Mouse (Mus musculus) layer of hippocampus, adult 18-20 months (tissue): ENCODE results near the gene Kif26b. TPM values are rescaled to one million over a fixed set of nuclear protein-coding genes. Genes with fewer than 3 reads are reported as not detected.

ENCODE experiments used
- DNase-seq, 2 experiments: peaks; one replicate each; pipeline ENCODE4 v3.0.0; 2022; ENCODE audit warnings: low spot score in 2 of 2
- total RNA-seq, 2 experiments: library from RNA; stranded (reverse); gene quantifications; 2 replicates each; pipeline ENCODE4 v1.2.3; 2021

Kif26b gene
- total RNA-seq, 2 experiments from 2014 or later: 18.9 to 20.7 TPM

DNA sequence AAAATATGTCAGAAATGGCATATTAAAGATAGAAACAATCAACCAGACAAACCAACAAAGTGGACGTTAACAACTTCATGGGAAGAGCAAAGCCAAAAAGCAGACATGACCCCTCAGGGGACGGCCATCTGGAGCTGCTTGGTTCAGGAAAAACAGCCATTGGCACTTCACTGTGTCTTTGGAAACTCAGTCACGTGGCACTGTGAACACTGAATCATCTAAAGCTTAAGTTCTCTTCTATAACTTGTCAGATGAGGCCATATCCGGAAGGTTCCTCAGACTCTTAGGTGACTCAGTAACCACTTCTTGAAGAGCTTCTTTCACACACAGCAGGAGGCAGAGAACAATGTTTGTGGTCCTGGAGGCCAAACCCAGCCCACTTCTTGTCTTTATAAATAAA, 126.6 kb downstream of the Kif26b start:
- DNase-seq: no peak

DNA sequence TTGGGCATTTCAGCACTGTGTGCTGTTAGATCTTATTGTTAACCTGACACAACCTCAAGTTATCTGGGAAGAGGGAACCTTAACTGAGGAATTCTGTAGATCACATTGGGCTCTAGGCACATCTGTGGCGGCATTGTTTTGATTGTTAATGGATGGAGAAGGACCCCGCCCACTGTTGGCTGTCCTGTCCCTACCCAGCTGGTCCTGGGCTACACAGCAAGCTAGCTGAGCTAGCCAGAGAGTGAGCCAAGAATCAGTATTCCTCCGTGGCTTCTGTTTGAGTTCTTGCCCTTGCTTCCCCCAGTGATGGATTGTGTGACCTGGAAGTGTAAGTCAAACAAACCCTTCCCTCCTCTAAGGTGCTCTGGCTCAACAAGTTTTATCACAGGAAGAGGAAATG, 132.1 kb downstream of the Kif26b start:
- DNase-seq: no peak

DNA sequence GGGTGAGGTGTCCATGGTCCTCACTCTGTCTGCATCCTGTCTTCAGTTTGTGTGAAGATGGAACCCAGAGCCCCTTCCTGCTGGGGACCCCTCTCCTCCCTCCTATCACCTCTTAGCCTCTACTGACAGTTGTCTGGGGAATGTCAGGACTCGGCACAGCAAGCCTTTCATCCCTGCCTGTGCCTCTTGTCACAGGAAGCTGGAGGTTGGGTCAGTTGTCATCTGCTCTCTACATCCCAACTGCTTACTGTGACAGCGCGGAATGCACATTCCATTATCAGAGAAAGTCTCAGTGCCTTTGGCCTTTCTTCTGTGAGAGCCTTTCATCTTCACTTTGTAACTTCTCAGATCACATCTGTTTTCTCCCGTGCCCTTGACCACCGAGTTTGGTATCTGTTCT, 132.6 kb downstream of the Kif26b start:
- DNase-seq: no peak

DNA sequence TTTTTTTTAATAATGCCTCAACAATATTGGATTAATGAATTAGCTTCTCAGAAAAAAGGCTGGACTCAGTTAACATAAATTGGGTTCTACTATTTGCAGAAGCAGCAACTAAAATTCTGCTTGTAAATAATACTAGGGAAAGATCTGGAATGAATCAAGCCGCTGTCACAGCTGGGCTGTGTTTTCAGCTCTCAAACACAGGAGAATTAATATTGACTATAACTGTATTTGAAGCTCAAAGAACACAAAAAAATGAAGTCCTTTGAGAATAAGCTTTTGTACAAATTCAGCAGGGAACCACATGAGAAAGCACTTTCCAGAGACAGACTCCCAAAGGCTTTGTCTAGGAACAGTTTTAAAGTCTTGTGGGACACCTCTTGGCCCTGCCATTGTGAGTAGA, 134.6 kb downstream of the Kif26b start:
- DNase-seq: no peak

DNA sequence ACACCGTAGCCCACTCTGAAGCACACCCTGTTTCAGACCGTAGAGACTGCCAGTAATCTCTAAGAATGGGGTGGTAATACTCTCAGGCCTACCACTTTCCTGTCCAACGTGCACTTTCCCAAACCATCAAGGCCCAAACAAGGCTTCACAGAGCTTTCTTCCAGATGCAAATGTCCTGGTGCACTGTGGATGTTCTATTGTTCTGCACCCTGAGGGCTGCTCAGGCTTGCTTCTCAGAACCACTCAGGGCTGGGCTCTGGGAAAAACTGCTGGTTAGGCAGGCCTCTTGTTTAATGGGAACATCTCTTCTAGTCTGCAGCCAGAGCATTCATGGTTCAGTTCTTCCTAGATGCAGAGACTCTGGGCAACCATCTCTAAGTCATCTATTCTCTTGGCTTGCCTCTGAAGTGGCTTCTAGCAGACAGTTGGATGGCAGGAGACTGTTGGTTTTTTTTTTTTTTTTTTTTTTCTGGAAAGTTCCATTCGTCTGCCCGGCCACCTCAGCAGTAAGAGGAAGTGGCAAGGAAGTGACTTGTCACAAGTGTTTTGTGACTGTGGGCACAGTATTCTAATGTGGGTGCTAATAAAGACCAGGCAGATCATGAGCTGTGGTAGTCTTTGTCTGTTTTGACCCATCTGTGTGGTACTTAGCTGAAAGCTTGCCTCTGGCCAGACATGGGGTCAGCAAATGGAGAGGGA, 135.5 kb downstream of the Kif26b start:
- DNase-seq: no peak

DNA sequence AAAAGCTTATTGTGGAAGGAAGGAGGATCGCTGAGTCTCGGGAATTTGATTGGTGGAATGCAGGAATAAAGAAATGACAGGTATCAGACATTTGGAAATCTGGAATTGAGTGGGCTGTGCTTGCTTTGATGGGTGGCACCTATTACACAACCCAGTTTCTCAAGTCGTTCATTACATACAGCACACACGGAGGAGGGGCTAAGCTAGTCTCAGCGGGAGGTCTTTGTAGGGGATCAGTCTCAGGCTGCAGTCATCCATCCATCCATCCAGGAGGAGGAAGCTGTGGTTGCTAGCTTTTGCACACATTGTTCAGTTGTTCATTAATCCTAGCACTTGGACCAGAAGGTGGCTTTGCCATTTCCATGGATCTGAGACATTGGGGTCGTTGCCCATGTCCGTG, 137.6 kb downstream of the Kif26b start:
- no peak for DNase-seq

DNA sequence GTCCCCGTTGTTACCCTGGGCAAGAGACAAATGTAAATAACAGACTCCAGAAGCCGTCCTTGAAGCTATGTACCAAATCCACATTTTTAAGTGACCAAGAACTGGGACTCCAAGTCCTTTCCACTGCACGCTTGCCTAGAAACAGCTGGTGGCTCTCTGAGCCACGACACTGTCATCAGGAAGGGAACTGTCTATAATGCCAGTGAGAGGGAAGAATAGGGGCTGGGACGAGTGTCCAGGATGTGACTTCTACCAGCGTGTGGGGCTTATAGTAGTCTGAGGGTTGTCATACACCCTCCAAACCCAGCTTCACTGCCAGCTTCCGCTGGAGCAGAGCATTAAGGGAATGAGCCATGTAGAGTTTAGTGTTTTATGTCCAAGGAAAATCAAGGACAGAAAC, 138.9 kb downstream of the Kif26b start:
- DNase-seq: no peak

DNA sequence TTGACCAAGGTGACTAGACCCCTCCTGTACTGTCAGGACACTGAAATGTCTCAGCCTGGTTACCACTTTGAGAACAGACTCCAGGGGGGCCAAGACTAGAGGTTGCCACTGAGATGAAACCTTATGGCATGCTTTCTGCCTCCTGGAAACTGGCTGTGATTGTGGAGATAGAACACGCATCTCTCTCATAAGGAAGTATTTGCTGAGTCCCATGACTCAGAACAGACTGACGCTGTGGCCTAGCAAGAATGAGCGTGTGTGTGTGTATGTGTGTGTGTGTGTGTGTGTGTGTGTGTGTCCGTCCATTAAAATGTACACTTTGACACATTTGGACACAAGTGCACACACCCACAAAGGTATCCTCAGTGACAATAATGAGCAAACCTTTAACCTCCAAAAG, 140.0 kb downstream of the Kif26b start:
- no peak for DNase-seq

DNA sequence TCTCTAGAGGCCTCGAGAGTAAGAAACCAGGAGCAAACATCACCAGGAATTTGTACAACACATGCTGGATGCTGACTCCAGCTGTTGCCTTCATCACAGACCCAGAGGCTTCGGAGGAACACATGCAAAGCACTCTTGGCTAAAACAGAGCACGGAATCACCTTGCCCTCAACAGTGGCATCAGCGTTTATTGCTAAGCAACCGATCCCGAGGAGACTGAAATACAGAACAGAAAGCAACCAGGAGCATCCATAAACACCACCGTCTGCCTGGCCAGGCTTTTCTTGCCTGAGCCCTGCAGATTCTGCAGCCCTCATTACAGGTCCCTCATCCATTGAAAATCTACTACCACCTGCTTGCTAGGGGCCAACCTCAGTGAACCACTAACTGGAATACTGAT, 144.1 kb downstream of the Kif26b start:
- no peak for DNase-seq

DNA sequence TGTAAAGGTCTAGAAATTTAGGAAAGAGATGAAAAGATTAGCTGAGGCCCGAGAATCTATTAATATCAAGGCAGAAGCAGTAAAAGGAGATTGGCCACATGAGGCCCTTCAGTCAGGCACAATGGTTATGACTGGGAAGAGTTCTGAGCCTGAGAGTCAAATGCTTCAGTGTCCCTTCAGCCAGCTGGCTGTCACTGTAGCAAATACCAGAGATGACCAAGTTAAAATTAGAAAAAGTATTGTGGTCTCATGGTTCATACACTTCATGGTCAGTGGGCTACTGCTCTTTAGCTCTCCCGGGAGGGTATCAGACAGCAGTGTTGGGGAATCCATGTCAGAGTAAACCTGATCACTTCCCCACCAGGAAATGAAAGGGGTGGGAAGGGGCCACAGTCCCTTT, 144.6 kb downstream of the Kif26b start:
- DNase-seq: no peak

DNA sequence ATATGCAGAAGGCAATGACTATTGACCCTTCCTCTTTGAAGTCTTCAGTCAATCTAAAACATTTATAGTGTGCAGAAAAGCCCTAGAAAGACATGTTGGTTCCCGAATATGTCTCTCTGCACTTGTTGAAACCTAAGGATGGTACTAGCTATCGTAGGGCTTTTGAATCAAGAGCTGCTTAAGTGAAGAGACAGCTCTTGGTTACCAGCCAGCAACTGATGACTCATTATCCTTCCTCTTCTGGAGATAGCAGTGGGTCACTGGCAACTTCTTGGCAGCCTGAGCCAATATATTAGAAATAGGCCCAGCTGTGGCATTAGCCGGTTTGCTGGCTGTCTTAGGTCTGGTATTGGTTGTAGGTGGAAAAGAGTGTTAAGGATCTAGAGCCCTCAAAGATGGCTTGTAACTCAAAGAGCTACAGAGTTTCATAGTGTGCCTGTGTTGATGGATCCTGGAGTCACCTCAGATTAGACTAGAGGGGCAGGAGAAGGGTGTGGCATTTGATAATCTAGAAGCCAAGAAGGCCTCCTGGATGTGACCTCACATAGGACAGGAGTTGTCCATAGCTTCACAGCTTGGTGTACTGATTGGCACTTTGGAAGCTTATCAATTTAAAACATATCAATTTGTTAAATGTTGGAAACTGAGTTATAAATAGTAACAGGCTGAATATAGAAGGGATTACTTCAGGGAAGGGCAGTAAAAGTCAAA, 146.8 kb downstream of the Kif26b start:
- no peak for DNase-seq

DNA sequence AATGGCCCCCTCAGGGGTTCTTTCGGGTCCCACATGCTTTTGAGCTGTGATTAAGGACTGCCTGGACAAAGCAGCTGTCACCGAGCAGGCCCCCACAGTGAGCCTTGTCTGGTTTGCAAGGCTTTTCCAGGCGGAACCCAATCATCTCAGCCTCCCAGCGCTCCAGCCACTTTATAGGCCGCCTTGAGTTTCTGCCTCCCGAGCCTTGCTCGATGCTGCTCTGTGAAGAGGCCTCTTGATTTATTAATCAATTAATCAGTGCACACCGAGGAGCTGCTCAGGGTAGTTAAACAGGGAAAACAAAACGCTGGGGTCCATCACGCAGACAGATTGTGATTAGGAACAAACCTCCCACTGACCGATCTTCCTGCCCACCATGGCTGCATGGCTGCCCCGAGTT, 148.2 kb downstream of the Kif26b start:
- DNase-seq: no peak

DNA sequence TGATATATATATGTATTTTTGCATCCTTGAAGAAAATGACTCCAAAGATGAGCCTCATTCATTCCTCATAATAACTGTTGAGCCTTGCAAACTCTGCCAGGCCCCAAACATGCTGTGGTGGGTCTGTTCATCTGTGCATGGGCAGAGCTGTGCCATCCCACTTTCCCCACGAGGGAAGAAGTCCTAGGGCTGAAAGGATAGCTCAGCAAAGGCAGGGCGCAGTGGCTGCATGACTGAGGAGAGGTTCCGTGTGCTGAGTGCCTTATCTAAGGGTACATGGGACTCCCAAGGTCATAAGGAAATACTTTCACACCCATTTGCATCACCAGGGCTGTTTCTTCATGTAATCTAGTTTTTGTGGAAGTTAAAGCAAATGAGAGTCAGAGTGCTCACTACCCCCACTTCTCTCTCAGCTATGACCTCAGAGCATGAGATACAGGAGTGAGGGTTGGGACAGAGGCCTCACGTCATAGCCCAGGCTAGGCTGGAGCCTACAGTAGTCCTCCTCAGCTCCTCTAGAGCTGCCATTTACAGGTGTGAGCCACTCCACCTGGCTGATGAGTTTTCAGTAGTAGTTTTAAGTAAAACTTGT, 148.8 kb downstream of the Kif26b start:
- DNase-seq: no peak

DNA sequence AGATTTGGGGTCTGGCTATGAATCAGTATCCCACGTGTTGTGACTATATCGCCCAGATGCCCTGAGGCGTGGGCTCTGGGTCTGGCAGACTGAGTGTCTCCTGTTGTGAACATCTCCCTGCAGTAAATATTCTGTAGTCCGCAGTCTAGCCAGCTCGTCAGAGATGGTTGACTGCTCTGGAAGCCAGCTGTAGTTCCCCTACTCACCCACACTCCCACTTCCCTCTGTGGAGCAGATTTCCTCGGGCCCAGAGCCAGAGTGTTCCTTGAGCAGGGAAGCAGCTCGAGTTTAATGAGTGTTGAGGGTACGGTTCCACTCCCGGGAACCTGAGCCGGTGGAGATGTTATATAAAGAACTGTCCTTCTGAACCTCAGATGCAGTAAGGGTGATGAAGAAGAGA, 154.7 kb downstream of the Kif26b start:
- DNase-seq: peak; percentile 31 to 52

DNA sequence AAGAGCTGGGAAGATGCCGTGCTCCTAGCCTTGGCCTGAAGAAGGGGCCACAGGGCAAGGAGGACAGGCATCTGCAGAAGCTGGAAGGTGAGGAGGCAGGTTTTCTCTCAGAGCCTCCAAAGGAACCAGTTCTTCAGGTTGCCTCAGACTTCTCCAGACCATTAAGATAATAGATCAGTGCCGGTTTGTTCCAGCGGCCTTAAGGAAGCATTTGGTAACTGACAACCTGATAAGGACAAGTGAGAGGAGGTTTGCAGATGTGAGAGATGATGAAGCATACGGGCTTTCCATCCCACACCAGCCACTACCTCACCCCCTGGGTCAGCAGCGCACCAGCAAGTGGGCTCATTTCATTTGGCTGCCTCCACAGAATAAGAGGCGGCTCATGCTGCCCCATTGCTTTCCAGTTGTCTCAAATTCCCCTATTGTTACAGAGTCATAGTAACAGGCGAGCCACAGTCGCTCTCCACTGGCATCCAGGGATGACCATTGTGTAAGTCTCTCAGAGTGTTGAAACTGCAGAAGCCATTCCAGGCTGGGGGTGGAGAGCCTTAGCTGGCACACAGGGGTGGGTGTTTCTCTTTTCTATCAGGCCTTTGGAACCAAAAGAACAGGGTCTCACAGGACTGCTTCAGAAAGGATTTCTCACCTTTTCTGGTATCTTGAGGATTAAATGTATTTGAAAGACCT, 156.2 kb downstream of the Kif26b start:
- no peak for DNase-seq

DNA sequence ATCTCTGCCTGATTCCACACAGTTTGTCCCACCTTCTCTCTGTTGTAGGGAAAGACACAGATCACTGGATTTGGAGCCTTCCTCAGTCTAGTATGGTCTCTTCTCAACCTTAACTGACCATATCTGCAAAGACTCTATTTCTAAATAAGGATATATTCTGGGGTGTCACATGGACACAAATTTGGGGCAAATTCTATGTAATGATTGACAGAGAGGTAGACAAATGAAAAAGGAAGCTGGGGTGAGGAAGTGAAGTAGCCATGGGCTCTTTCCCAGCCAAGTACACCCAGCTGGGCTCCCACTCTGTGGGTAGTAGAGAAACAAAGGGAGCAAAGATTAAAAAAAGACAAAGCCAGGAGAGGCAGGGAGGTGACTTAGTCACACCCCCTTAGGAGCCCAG, 158.0 kb downstream of the Kif26b start:
- no peak for DNase-seq

DNA sequence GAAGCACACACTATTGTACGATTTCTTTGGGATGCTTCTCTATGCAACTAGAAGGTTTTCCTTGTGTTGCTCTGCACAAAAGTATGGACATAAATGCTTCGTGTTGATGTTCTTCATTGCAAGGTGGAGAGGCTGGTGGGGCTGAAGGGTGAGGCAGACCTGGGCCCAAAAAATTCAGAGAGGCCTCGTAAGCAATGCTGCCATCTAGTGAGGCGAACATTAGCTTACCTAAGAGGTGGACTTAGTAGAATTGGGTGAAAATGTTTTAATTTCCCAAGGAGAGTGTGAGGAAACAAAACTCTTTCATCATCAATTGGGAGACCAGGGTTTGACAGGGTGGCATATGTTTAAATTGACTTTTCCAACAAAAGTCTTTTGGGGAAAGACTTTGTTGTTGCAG, 160.6 kb downstream of the Kif26b start:
- DNase-seq: peak in 1 of 2 experiments; percentile 15

DNA sequence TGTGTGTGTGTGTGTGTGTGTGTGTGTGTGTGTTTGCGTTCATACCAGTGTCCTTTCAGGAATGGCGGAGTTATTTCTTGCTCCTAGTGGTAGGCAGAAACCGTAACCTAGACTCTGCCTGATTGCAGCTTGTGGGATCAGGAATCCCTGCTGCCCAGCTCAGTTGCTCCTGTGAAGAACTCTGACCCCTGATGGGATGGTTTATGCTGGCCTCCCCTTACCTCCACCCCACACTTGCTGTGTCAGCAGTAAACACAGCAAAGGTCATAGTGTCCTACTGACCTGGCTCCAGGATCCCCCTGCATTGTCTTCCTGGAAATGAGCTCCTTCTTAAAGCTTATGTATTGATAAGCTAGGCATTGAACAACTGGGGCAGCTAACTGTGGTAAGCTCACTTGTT, 162.8 kb downstream of the Kif26b start:
- no peak for DNase-seq

DNA sequence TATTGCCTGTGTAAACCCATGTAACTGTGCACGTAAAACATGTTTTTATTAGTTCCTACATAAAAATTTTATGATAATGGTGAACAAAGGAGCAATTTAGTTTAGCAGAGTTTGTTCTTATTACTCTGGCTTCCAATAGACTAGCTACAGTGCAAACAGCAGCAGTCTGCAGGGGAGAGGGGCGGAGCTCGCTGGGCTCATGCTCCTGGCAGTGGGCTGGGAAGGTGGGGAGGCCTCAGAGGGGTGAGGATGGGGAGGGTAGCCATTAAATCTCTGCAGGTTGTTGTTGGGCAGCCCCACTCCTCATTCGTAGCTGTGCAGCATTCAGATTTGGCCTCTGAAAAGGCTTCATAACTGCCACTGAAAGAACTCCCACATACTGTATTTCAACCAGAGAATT, 171.2 kb downstream of the Kif26b start:
- DNase-seq: no peak

DNA sequence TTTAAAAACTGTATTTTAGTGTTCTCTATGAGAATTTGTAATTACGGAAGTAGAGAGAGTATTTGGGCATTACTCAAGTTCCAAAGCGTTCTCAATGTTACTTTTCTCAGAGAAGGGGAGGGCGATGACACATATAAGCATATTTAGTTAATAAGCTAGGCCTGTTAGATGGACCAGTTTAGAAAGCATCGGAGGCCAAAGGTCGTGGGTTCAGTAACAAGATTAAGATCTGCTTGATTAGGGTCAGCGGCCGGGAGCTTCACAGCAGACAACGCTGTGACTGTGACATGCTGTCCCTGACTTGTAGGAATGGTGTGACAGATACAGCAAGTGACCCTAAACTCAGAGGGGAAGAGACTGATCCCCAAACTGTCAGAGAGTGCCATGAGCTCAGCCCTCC, 174.6 kb downstream of the Kif26b start:
- no peak for DNase-seq

DNA sequence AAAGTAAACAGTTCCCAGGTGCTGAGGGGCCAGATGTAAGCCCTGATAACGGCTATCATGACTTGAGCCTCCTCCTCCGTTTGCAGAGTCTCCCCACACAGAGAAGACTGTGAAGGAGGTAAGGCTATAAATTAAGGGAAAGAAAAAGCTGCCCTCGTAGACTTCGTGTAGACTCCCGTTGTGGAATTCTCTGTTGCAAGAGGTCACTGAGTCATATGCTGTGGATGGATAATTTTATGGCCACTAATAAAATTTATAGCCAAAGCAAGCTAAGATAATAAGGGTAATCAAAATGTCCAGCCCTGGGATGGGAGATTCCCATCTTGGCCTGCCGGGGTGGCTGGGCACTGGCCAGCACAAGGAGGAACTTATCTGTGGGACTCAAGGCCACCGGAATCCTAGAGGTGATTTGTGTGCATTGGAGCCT, 179.0 kb downstream of the Kif26b start:
- DNase-seq: no peak

DNA sequence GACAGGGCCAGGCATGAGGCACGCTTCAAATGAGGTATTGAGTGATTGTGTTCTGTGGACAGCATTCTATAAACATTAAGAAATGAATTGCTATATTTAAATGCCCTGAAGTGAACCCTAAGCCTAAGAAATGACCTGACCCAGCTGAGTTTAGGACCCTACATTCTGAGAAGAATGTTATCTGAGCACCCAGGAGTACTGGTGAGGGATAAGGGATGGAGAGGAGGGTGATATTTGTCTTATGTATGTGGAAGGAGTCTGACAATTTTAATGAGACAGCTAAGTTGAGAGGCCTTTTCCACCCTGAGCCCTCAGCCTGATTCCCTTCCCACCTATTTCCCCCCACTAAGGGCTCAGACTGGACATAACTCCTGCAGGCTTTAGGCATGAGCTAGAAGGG, 179.4 kb downstream of the Kif26b start:
- DNase-seq: no peak
